Mouse (Mus musculus) stomach, embryonic 16.5 days (tissue): ENCODE results near the gene Stum. TPM values are rescaled to one million over a fixed set of nuclear protein-coding genes. Genes with fewer than 3 reads are reported as not detected.

Experiments used
- ATAC-seq: fragments of 200-750 bp; cut with Nextera tagmentation; 2 replicates; pipeline ENCODE4 v1.8.0; 2017; ENCODE audit warnings: moderate number of reproducible peaks, moderate TSS enrichment; ENCODE audit not compliant: insufficient read depth, low FRiP score
- H3K27ac ChIP-seq: fragments of 300-500 bp; sonication (generic); 2 replicates; pipeline ENCODE4 v1.5.1; 2014; ENCODE audit warnings: low read length
- H3K27me3 ChIP-seq: fragments of 300-500 bp; sonication (generic); 2 replicates; pipeline ENCODE4 v1.6.1; 2014; ENCODE audit warnings: low read length, control low read depth, mixed read lengths; ENCODE audit not compliant: control insufficient read depth, insufficient read depth
- H3K36me3 ChIP-seq: fragments of 300-500 bp; sonication (generic); 2 replicates; pipeline ENCODE4 v1.6.1; 2014; ENCODE audit warnings: low read length; ENCODE audit not compliant: control insufficient read depth, insufficient read depth
- H3K4me1 ChIP-seq: fragments of 300-500 bp; sonication (generic); 2 replicates; pipeline ENCODE4 v1.6.1; 2014; ENCODE audit warnings: low read length, control low read depth, mixed read lengths; ENCODE audit not compliant: control insufficient read depth, insufficient read depth
- H3K4me2 ChIP-seq: fragments of 300-500 bp; sonication (generic); 2 replicates; pipeline ENCODE4 v1.6.1; 2014; ENCODE audit warnings: low read depth, low read length, mixed read lengths
- H3K4me3 ChIP-seq: fragments of 300-500 bp; sonication (generic); replicated peaks from 2 replicates; pipeline ENCODE4 v1.5.1; 2014; ENCODE audit warnings: mild to moderate bottlenecking, low read length
- H3K9ac ChIP-seq: fragments of 300-500 bp; sonication (generic); 2 replicates; pipeline ENCODE4 v1.6.1; 2014; ENCODE audit warnings: low read length
- H3K9me3 ChIP-seq: fragments of 300-500 bp; sonication (generic); replicated peaks from 2 replicates; pipeline ENCODE4 v1.6.1; 2016; ENCODE audit warnings: low read length, control low read depth; ENCODE audit not compliant: control insufficient read depth
- WGBS: fragments of 180-500 bp; shearing (Covaris S2); extraction: QIAGEN DNeasy Blood & Tissue Kit; methylation state at CpG from one replicate; pipeline ENCODE4 v1.1.7; 2014; 5-methylcytosine and 5-hydroxymethylcytosine counted together
- polyA plus RNA-seq: library from polyadenylated mRNA; unstranded; fragments of >200 nt; fragmentation: Nextera tagmentation; extraction: Ambion mirVana; gene quantifications from 2 replicates; pipeline ENCODE4 v1.2.1, GENCODE M21; 2015

Gene Stum
- polyA plus RNA-seq, 1 experiment from 2014 or later, result 1.5 TPM

GRCm38 (mm10) chr1:180403357-180403693, 80.0 kb downstream of the Stum start:
- H3K4me3 ChIP-seq, result no peak overlapping the region
- H3K9me3 ChIP-seq, result no peaks in the 10 kb centered on the region
- ATAC-seq, result no peak
- WGBS, result 75% methylated on average over 8 of the region's 8 CpGs
- H3K27me3 ChIP-seq, result no peaks in the 10 kb centered on the region
- H3K36me3 ChIP-seq, result no peaks in the 10 kb centered on the region
- H3K27ac ChIP-seq, result peak overlapping the region; percentile 94
- 0 out of 2 replicates have a peak overlapping the region, but pooled peaks have one; percentile 24 for H3K9ac ChIP-seq
- peaks cover 60% of the 10 kb centered on the region for H3K4me1 ChIP-seq
- peak overlapping the region; percentile 23 for H3K4me2 ChIP-seq

- Histone ChIP-seq H3K9me3 (no peaks in the 10 kb centered on the region), H3K27ac (peak overlapping the region; percentile 94), H3K27me3 (no peaks in the 10 kb centered on the region), H3K4me1 (peaks cover 53% of the 10 kb centered on the region), H3K9ac (peak overlapping the region; percentile 36; the same call in 1 of the 2 replicates), H3K36me3 (no peaks in the 10 kb centered on the region), H3K4me3 (no peak overlapping the region), H3K4me2 (no peak overlapping the region)
- WGBS, result 50% methylated on average over 11 of the region's 11 CpGs
- ATAC-seq, result no peak
Observed at GRCm38 (mm10) chr1:180402481-180403081, 80.7 kb downstream of the Stum start.

- Histone ChIP-seq H3K4me2 (no peak overlapping the region), H3K27ac (peak overlapping the region; percentile 74), H3K27me3 (no peaks in the 10 kb centered on the region), H3K9ac (no peak overlapping the region), H3K4me1 (peaks cover 48% of the 10 kb centered on the region), H3K36me3 (no peaks in the 10 kb centered on the region), H3K9me3 (no peaks in the 10 kb centered on the region), H3K4me3 (no peak overlapping the region)
- no peak for ATAC-seq
- WGBS, result 72% methylated on average over 6 of the region's 6 CpGs
Observed at GRCm38 (mm10) chr1:180401725-180402124, 81.6 kb downstream of the Stum start.

GRCm38 (mm10) chr1:180400691-180401455, 82.4 kb downstream of the Stum start:
- no peak overlapping the region; the same call in 1 of the 2 replicates for H3K27ac ChIP-seq
- H3K27me3 ChIP-seq, result no peaks in the 10 kb centered on the region
- H3K4me1 ChIP-seq, result peaks cover 45% of the 10 kb centered on the region
- 65% methylated on average over 4 of the region's 4 CpGs for WGBS
- H3K4me3 ChIP-seq, result no peak overlapping the region
- no peak for ATAC-seq
- H3K4me2 ChIP-seq, result no peak overlapping the region
- no peaks in the 10 kb centered on the region for H3K36me3 ChIP-seq
- no peak overlapping the region for H3K9ac ChIP-seq
- H3K9me3 ChIP-seq, result no peaks in the 10 kb centered on the region

- Histone ChIP-seq H3K9ac (no peak overlapping the region), H3K4me1 (peaks cover 23% of the 10 kb centered on the region), H3K9me3 (no peaks in the 10 kb centered on the region), H3K4me3 (no peak overlapping the region), H3K27me3 (no peaks in the 10 kb centered on the region), H3K4me2 (no peak overlapping the region), H3K27ac (no peak overlapping the region), H3K36me3 (no peaks in the 10 kb centered on the region)
- ATAC-seq, result no peak
- WGBS, result 67% methylated on average over 3 of the region's 3 CpGs
Observed at GRCm38 (mm10) chr1:180398446-180398845, 84.9 kb downstream of the Stum start.

GRCm38 (mm10) chr1:180397734-180398133, 85.6 kb downstream of the Stum start:
- WGBS, result 41% methylated on average over 5 of the region's 5 CpGs
- Histone ChIP-seq H3K27ac (no peak overlapping the region), H3K9me3 (no peaks in the 10 kb centered on the region), H3K4me2 (no peak overlapping the region), H3K27me3 (no peaks in the 10 kb centered on the region), H3K9ac (no peak overlapping the region), H3K4me1 (peaks cover 15% of the 10 kb centered on the region), H3K36me3 (no peaks in the 10 kb centered on the region), H3K4me3 (no peak overlapping the region)
- no peak for ATAC-seq

- H3K36me3 ChIP-seq, result no peaks in the 10 kb centered on the region
- H3K9ac ChIP-seq, result no peak overlapping the region
- WGBS, result 89% methylated on average over 12 of the region's 12 CpGs
- H3K9me3 ChIP-seq, result no peaks in the 10 kb centered on the region
- H3K4me2 ChIP-seq, result no peak overlapping the region
- H3K27me3 ChIP-seq, result no peaks in the 10 kb centered on the region
- H3K27ac ChIP-seq, result no peak overlapping the region
- no peak overlapping the region for H3K4me3 ChIP-seq
- H3K4me1 ChIP-seq, result peaks cover 21% of the 10 kb centered on the region
- ATAC-seq, result no peak
Observed at GRCm38 (mm10) chr1:180393873-180394272, 89.4 kb downstream of the Stum start.

- Histone ChIP-seq H3K9me3 (no peaks in the 10 kb centered on the region), H3K4me1 (peaks cover 28% of the 10 kb centered on the region), H3K9ac (no peak overlapping the region), H3K27ac (no peak overlapping the region), H3K27me3 (no peaks in the 10 kb centered on the region), H3K4me2 (no peak overlapping the region), H3K36me3 (no peaks in the 10 kb centered on the region), H3K4me3 (no peak overlapping the region)
- ATAC-seq, result no peak
- WGBS, result 68% methylated on average over 9 of the region's 9 CpGs
Observed at GRCm38 (mm10) chr1:180393017-180393797, 90.1 kb downstream of the Stum start.
